Mouse (Mus musculus) hindbrain, embryonic 16.5 days (tissue): ENCODE measurements at regions not wholly inside any gene's neighbourhood (a gene's known extent, or its start where the extent isn't known, plus 50 kb on each side); places are given as distances from the start of the nearest gene placed in this dataset.

ENCODE experiments used
- ATAC-seq: fragments of 200-750 bp; cut with Nextera tagmentation; 2 replicates; pipeline ENCODE4 v1.8.0; 2017; ENCODE audit warnings: moderate TSS enrichment, moderate library complexity
- H3K27ac ChIP-seq: fragments of 300-500 bp; sonication (generic); 2 replicates; pipeline ENCODE4 v1.5.1; 2014; ENCODE audit warnings: low read depth, mild to moderate bottlenecking, control low read depth, low read length, moderate library complexity
- H3K27me3 ChIP-seq: fragments of 300-500 bp; sonication (generic); replicated peaks from 2 replicates; pipeline ENCODE4 v1.6.1; 2014; ENCODE audit warnings: low read length; ENCODE audit not compliant: control insufficient read depth, insufficient read depth
- H3K36me3 ChIP-seq: fragments of 300-500 bp; sonication (generic); 2 replicates; pipeline ENCODE4 v1.6.1; 2014; ENCODE audit warnings: mild to moderate bottlenecking, low read length, moderate library complexity, mixed read lengths; ENCODE audit not compliant: control insufficient read depth, insufficient read depth
- H3K4me1 ChIP-seq: fragments of 300-500 bp; sonication (generic); 2 replicates; pipeline ENCODE4 v1.6.1; 2014; ENCODE audit warnings: low read depth, low read length; ENCODE audit not compliant: control insufficient read depth, insufficient read depth
- H3K4me2 ChIP-seq: fragments of 300-500 bp; sonication (generic); 2 replicates; pipeline ENCODE4 v1.6.1; 2014; ENCODE audit warnings: mild to moderate bottlenecking, low read length, control low read depth, moderate library complexity
- H3K4me3 ChIP-seq: fragments of 300-500 bp; sonication (generic); 2 replicates; pipeline ENCODE4 v1.5.1; 2014; ENCODE audit warnings: mild to moderate bottlenecking, low read length, control low read depth, moderate library complexity
- H3K9ac ChIP-seq: fragments of 300-500 bp; sonication (generic); 2 replicates; pipeline ENCODE4 v1.6.1; 2014; ENCODE audit warnings: low read depth, mild to moderate bottlenecking, control low read depth, low read length, moderate library complexity
- H3K9me3 ChIP-seq: fragments of 300-500 bp; sonication (generic); 2 replicates; pipeline ENCODE4 v1.6.1; 2014; ENCODE audit warnings: mild to moderate bottlenecking, low read length, moderate library complexity; ENCODE audit not compliant: control insufficient read depth
- WGBS: fragments of 180-500 bp; shearing (Covaris S2); extraction: QIAGEN DNeasy Blood & Tissue Kit; methylation state at CpG from one replicate; pipeline ENCODE4 v1.1.7; 2014; 5-methylcytosine and 5-hydroxymethylcytosine counted together

- WGBS, result 25% methylated on average over 5 of the region's 5 CpGs
- no peaks in the 10 kb centered on the region for H3K36me3 ChIP-seq
- H3K9me3 ChIP-seq, result no peaks in the 10 kb centered on the region
- no peak overlapping the region for H3K4me3 ChIP-seq
- no peak overlapping the region for H3K4me2 ChIP-seq
- H3K27me3 ChIP-seq, result no peaks in the 10 kb centered on the region
- H3K4me1 ChIP-seq, result peaks cover 4% of the 10 kb centered on the region
- peak overlapping the region; percentile 23 for H3K27ac ChIP-seq
- no peak overlapping the region for H3K9ac ChIP-seq
- ATAC-seq, result peak; percentile 80
Measured at GRCm38 (mm10) chr10:11875145-11876131, 532.2 kb downstream of the Epm2a start.

- Histone ChIP-seq H3K9me3 (no peaks in the 10 kb centered on the region), H3K4me1 (no peaks in the 10 kb centered on the region), H3K27me3 (no peaks in the 10 kb centered on the region), H3K36me3 (no peaks in the 10 kb centered on the region), H3K9ac (no peak overlapping the region), H3K4me2 (no peak overlapping the region), H3K27ac (no peak overlapping the region), H3K4me3 (no peak overlapping the region)
- no peak for ATAC-seq
- 84% methylated on average over 4 of the region's 4 CpGs for WGBS
Measured at GRCm38 (mm10) chr10:11886237-11886636, 543.0 kb downstream of the Epm2a start.

DNA sequence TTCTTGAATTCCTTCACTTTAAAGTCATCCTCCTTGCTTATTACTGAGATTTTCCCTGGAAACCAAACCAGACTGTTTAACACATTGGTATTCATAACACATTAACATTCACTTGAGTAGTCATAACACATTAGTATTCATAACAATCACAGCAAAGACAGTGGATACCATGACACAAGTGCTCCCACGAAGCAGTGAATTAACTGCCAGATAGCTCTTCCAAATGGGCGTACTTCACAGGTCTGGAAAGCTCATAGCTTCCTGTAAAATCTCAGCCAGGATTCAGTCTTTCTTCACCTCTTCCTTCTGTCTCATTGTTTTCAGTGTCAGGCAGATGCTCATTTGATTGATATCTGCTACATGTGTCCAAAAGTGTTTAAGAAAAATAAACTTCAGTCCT lies 545.7 kb downstream of the Epm2a start:
- Histone ChIP-seq H3K27ac (no peak overlapping the region), H3K4me1 (no peaks in the 10 kb centered on the region), H3K36me3 (no peaks in the 10 kb centered on the region), H3K27me3 (no peaks in the 10 kb centered on the region), H3K4me3 (no peak overlapping the region), H3K9me3 (no peaks in the 10 kb centered on the region), H3K9ac (no peak overlapping the region), H3K4me2 (no peak overlapping the region)
- 47% methylated on average over 2 of the region's 2 CpGs for WGBS
- ATAC-seq, result no peak

DNA sequence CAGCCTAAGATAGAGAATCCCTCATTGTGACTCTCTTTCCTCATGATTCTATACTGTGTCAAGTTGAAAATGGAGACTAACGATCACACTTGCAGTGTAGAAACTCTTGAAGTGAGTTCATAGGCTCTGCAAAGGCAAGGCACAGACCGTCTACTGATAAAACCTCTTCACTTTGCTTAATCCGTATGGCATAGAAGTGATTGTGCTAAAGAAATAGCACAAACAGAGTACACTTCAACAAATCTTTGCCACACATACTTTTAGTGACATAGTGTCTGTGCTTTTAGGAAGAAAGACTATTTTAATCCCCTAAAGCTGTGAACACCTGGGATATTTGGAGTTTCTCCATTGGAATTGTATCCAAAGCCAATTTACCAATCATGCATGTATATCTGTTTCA lies 578.9 kb downstream of the Epm2a start:
- no peak overlapping the region for H3K9ac ChIP-seq
- H3K4me1 ChIP-seq, result no peaks in the 10 kb centered on the region
- H3K9me3 ChIP-seq, result no peaks in the 10 kb centered on the region
- no peaks in the 10 kb centered on the region for H3K36me3 ChIP-seq
- no peak overlapping the region for H3K4me2 ChIP-seq
- ATAC-seq, result no peak
- 95% methylated on average over 3 of the region's 3 CpGs for WGBS
- H3K27me3 ChIP-seq, result no peaks in the 10 kb centered on the region
- no peak overlapping the region for H3K4me3 ChIP-seq
- H3K27ac ChIP-seq, result no peak overlapping the region

DNA sequence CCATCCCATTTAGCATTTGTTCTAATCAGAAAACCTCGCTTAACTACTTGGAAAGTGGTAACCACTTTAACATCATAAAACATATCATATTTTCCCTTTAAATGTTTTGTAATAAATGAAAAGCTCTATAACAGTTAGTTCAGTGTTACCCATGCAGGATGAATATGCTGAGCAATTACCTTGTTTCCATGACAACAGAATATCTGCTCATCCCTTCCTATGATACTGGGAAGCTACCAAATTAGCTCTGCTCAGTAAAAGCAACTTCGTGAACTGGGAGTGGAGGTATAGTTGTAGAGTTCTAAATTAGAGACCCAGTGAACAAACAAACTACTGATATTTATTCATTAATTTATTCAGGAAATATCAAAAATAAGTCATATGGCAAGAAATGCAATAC lies 595.0 kb downstream of the Epm2a start:
- WGBS, result 79% methylated on average over 2 of the region's 2 CpGs
- ATAC-seq, result peak; percentile 89

GRCm38 (mm10) chr10:11942772-11943171 lies 599.6 kb downstream of the Epm2a start:
- ATAC-seq, result no peak
- WGBS, result 98% methylated on average over 2 of the region's 2 CpGs
- Histone ChIP-seq H3K4me1 (no peaks in the 10 kb centered on the region), H3K4me2 (no peak overlapping the region), H3K4me3 (no peak overlapping the region), H3K27ac (no peak overlapping the region), H3K36me3 (no peaks in the 10 kb centered on the region), H3K27me3 (no peaks in the 10 kb centered on the region), H3K9ac (no peak overlapping the region), H3K9me3 (no peaks in the 10 kb centered on the region)

More for the DNA sequence above, 595.0 kb downstream of the Epm2a start:
- Histone ChIP-seq H3K4me1 (no peaks in the 10 kb centered on the region), H3K4me2 (no peak overlapping the region), H3K36me3 (no peaks in the 10 kb centered on the region), H3K27me3 (no peaks in the 10 kb centered on the region), H3K27ac (no peak overlapping the region), H3K4me3 (no peak overlapping the region), H3K9me3 (no peaks in the 10 kb centered on the region), H3K9ac (no peak overlapping the region)

GRCm38 (mm10) chr10:11960327-11960922 lies 617.2 kb downstream of the Epm2a start:
- Histone ChIP-seq H3K36me3 (no peaks in the 10 kb centered on the region), H3K4me2 (no peak overlapping the region), H3K4me3 (no peak overlapping the region), H3K9ac (no peak overlapping the region), H3K9me3 (no peaks in the 10 kb centered on the region), H3K4me1 (no peaks in the 10 kb centered on the region), H3K27ac (no peak overlapping the region), H3K27me3 (no peaks in the 10 kb centered on the region)
- WGBS, result 29% methylated on average over 3 of the region's 3 CpGs
- ATAC-seq, result peak; percentile 89

- no peak for ATAC-seq
- no peak overlapping the region for H3K4me2 ChIP-seq
- H3K4me3 ChIP-seq, result no peak overlapping the region
- H3K27ac ChIP-seq, result no peak overlapping the region
- H3K27me3 ChIP-seq, result no peaks in the 10 kb centered on the region
- H3K4me1 ChIP-seq, result no peaks in the 10 kb centered on the region
- WGBS, result 24% methylated on average over 3 of the region's 3 CpGs
- no peaks in the 10 kb centered on the region for H3K36me3 ChIP-seq
- H3K9me3 ChIP-seq, result no peaks in the 10 kb centered on the region
- no peak overlapping the region for H3K9ac ChIP-seq
Measured at GRCm38 (mm10) chr10:12004966-12005365, 661.8 kb downstream of the Epm2a start.

DNA sequence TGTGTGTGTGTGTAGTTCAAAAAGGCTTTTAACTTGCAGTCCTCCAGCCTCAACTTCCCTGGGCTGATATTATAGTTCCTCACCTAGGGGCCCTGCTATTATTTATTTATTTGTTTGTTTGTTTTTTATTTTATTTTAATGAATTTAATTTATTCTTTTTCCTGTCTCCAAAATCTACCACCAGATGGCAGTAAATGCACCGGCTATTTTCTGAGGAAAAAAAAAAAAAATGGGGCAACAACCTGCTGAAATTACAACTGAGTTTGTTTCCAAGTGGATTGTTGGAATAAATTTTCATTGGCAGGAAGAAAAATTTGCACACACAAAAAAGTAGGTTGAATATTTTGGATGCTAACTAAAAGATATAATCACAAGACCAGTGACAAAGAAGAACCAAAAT lies 662.7 kb downstream of the Epm2a start:
- no peaks in the 10 kb centered on the region for H3K27me3 ChIP-seq
- H3K9me3 ChIP-seq, result no peaks in the 10 kb centered on the region
- no peak overlapping the region for H3K27ac ChIP-seq
- H3K4me3 ChIP-seq, result no peak overlapping the region
- ATAC-seq, result no peak
- no peak overlapping the region for H3K4me2 ChIP-seq
- no peak overlapping the region for H3K9ac ChIP-seq
- WGBS, result 46% methylated on average over 1 of the region's 1 CpGs
- H3K36me3 ChIP-seq, result no peaks in the 10 kb centered on the region
- H3K4me1 ChIP-seq, result no peaks in the 10 kb centered on the region
